Mouse (Mus musculus) intestine, embryonic 15.5 days (tissue): Measurements from ENCODE around the gene Lamb3. TPM values are rescaled to one million over a fixed set of nuclear protein-coding genes. Genes with fewer than 3 reads are reported as not detected.

Experiments
- ATAC-seq: fragments of 200-750 bp; cut with Nextera tagmentation; 2 replicates; pipeline ENCODE4 v1.8.0; 2017; ENCODE audit warnings: moderate TSS enrichment, moderate library complexity
- H3K27ac ChIP-seq: fragments of 300-500 bp; sonication (generic); 2 replicates; pipeline ENCODE4 v1.5.1; 2015; ENCODE audit warnings: mild to moderate bottlenecking, inconsistent platforms
- H3K27me3 ChIP-seq: fragments of 300-500 bp; sonication (generic); replicated peaks from 2 replicates; pipeline ENCODE4 v1.6.1; 2015; ENCODE audit warnings: inconsistent platforms
- H3K36me3 ChIP-seq: fragments of 300-500 bp; sonication (generic); 2 replicates; pipeline ENCODE4 v1.6.1; 2015; ENCODE audit warnings: inconsistent platforms
- H3K4me1 ChIP-seq: fragments of 300-500 bp; sonication (generic); replicated peaks from 2 replicates; pipeline ENCODE4 v1.6.1; 2015; ENCODE audit warnings: inconsistent platforms
- H3K4me2 ChIP-seq: fragments of 300-500 bp; sonication (generic); replicated peaks from 2 replicates; pipeline ENCODE4 v1.6.1; 2015; ENCODE audit warnings: mild to moderate bottlenecking, inconsistent platforms
- H3K4me3 ChIP-seq: fragments of 300-500 bp; sonication (generic); replicated peaks from 2 replicates; pipeline ENCODE4 v1.5.1; 2015; ENCODE audit warnings: inconsistent platforms
- H3K9ac ChIP-seq: fragments of 300-500 bp; sonication (generic); 2 replicates; pipeline ENCODE4 v1.6.1; 2015; ENCODE audit warnings: inconsistent platforms
- H3K9me3 ChIP-seq: fragments of 300-500 bp; sonication (generic); 2 replicates; pipeline ENCODE4 v1.6.1; 2016; ENCODE audit warnings: inconsistent platforms
- WGBS: fragments of 180-500 bp; shearing (Covaris S2); methylation state at CpG from one replicate; pipeline ENCODE4 v1.1.7; 2015; 5-methylcytosine and 5-hydroxymethylcytosine counted together
- polyA plus RNA-seq: library from polyadenylated mRNA; unstranded; fragments of >200 nt; fragmentation: Nextera tagmentation; extraction: Ambion mirVana; gene quantifications from 2 replicates; pipeline ENCODE4 v1.2.1, GENCODE M21; 2015

The Lamb3 gene
- polyA plus RNA-seq, 1 experiment from 2014 or later, result 3.9 TPM

DNA sequence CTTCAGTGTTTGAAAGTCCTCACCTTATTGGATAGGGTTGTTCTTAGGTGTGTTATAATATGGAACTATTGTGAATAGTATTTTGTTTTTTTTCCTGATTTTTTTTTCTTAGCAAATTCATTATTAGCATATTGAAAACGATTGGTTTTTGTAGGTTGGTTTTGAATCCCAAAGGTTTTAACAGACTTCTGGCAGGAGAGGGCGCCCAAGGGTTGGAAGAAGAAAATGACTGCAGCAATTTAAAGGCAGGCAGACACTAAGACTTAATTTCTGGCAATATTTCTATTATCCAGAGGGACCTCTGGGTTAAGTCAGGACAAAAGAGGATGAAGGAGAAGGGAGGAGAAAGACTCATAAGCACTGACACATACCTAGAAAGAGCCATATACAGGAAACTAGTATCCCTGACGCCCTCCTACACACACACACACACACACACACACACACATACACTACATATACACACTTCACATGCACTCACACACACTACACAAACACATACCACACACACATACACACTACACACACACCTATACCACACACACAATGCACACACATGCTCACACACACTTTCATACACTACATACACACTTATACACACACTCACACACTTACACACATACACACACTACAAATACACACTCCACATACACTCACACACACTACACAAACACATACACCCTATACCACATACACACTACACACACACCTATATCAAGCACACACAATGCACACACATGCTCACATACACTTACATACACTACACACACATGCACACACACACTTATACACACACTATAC, 48.2 kb downstream of the Lamb3 start:
- ATAC-seq, result peak; percentile 23; the same call in 1 of the 2 replicates
- no peaks in the 10 kb centered on the region for H3K36me3 ChIP-seq
- H3K4me3 ChIP-seq, result no peak overlapping the region
- H3K27me3 ChIP-seq, result no peaks in the 10 kb centered on the region
- no peak overlapping the region for H3K4me2 ChIP-seq
- WGBS, result 31% methylated on average over 3 of the region's 3 CpGs
- no peaks in the 10 kb centered on the region for H3K9me3 ChIP-seq
- no peak overlapping the region for H3K9ac ChIP-seq
- 0 out of 2 replicates have a peak, but pooled peaks cover 5% of the 10 kb centered on the region for H3K4me1 ChIP-seq
- no peak overlapping the region for H3K27ac ChIP-seq

DNA sequence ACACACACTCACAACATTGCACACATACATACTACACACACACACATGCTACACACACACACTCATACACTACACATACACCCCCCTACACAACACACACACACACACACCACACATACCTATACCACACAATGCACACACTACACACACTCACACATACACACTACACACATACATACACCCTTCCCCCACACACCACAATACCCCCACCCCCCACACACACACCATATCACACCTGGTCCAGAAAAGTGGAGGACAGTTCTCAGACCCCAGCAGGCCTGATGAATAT, 48.7 kb downstream of the Lamb3 start:
- H3K4me2 ChIP-seq, result no peak overlapping the region
- ATAC-seq, result 0 out of 2 replicates have a peak, but pooled peaks have one; percentile 6
- H3K9ac ChIP-seq, result no peak overlapping the region
- no peak overlapping the region for H3K27ac ChIP-seq
- no peaks in the 10 kb centered on the region for H3K27me3 ChIP-seq
- H3K36me3 ChIP-seq, result no peaks in the 10 kb centered on the region
- no peak overlapping the region for H3K4me3 ChIP-seq
- H3K4me1 ChIP-seq, result 0 out of 2 replicates have a peak, but pooled peaks cover 5% of the 10 kb centered on the region
- H3K9me3 ChIP-seq, result no peaks in the 10 kb centered on the region

DNA sequence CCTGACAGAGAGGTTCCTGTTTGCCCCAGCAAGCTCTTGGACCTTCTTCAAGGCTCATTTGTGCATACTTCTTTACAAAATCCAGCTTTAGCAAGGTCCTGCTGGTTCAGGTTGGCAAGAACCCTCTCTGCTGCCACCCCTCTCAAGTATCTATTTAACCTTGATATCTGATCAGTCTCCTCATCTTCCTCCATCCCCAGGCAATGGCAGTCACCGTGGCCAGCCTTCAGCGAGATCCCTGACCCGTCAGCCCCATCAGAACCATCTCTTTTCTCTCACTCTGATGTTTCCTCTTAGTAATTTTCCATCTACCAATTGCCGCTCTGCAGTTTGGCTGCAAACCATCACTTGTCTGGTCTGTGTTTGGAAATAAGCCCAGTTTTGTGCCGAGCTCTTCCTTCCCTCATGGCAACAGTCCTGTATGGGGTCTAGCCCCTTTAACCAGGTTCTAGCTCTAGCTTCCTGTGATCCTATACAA, 49.2 kb downstream of the Lamb3 start:
- Histone ChIP-seq H3K9me3 (no peaks in the 10 kb centered on the region), H3K36me3 (no peaks in the 10 kb centered on the region), H3K27ac (no peak overlapping the region), H3K4me2 (no peak overlapping the region), H3K4me1 (0 out of 2 replicates have a peak, but pooled peaks cover 5% of the 10 kb centered on the region), H3K9ac (no peak overlapping the region), H3K27me3 (no peaks in the 10 kb centered on the region), H3K4me3 (no peak overlapping the region)
- whole genome bisulfite sequencing, result 33% methylated on average over 5 of the region's 5 CpGs
- ATAC-seq, result no peak

DNA sequence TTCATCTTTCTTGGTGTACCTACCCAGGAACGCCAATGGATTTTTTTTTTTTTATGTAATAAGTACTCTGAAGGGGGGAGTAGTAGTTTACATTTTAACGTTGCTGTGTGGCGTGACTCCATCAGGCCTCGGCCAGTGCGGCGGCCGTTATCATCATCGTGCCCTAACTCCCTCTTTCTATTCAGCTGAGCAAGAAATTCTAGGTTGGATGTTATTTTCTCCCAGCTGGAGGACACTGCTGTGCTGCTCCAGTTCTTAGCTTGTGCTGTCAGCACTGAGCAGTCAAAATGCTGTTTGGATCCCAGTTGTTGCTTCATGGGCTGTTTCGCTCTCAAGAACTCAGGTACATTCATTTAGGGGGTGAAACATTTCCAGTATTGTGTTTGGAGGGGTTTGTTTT, 52.1 kb downstream of the Lamb3 start:
- no peak overlapping the region for H3K27ac ChIP-seq
- H3K9ac ChIP-seq, result no peak overlapping the region
- H3K4me1 ChIP-seq, result 0 out of 2 replicates have a peak, but pooled peaks cover 5% of the 10 kb centered on the region
- H3K9me3 ChIP-seq, result no peaks in the 10 kb centered on the region
- H3K36me3 ChIP-seq, result no peaks in the 10 kb centered on the region
- H3K4me3 ChIP-seq, result no peak overlapping the region
- WGBS, result 76% methylated on average over 9 of the region's 9 CpGs
- H3K27me3 ChIP-seq, result no peaks in the 10 kb centered on the region
- no peak for ATAC-seq
- no peak overlapping the region for H3K4me2 ChIP-seq

DNA sequence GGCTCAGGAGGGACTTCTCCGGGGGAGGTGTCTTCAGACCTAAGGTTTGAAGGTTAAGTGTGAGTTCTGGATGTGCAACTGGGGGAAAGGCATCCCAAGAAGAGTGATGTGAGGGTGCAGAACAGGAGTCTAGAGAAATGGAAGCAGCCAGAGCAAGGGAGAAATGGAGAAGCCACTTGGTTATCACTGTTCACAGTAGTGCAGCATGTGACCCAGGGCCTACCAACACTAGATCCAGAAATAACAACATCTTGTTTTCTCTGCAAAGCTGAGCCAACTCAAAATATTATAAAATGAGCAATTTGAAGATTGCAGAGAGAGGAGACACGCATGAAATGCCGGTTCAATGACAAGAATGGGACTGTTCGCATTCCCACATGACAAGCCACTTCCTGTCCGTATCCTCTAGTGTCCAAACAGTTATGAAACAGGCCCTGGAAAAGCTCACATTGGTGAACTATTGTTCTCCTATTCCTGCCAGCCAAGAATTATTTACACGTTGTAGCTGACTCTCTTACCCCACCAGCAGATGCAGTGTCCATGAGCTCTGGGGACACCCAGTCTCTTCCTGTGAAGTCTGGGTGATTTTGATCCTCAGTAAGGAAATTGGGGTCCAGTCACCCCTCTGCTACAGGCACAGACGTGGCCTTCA, 54.5 kb downstream of the Lamb3 start:
- Histone ChIP-seq H3K27ac (no peak overlapping the region), H3K4me2 (no peak overlapping the region)
- ATAC-seq, result no peak

DNA sequence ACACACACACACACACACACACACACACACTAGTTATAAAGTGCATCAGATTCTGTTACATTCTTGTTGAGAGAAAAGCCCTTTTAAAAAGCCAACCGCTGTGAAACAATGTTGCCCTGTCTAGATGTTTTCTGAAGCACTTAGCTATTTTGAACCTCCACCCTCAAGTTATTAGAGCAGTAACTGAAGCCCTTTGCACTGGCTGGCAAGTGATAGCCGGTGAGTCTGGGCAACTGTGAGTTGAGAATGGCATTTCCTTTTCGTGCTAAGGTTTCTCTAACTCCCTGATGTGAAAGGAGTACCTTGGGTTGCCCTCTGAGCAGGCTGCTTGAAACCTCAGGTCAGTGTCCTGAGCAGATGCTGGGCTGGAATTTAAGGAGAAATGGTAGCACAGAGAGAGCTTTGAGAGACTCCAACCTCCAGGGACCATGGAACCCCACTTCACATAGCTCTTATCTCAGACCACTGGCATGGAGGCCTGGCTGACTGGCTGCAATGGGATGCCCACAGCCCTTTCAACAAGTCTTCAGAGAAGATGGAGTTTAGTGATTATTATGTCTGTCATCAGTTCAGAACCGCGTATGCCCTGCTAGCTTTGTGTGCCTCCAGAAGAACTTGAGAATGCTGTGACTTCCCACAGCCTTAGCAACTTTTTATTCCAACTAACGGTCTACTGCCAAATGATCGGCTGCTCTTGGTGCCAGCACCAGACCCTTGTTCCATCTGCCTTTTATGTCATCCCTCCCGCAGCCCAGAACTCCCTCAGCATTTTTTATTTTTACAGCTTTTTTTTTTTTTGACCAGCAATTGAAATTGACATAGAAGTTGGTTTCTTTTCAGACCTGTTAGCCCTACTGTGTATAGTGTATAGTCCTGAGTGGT, 55.8 kb downstream of the Lamb3 start:
- Histone ChIP-seq H3K4me1 (no peaks in the 10 kb centered on the region), H3K9ac (no peak overlapping the region), H3K36me3 (no peaks in the 10 kb centered on the region), H3K4me2 (no peak overlapping the region), H3K27ac (no peak overlapping the region), H3K27me3 (no peaks in the 10 kb centered on the region), H3K4me3 (no peak overlapping the region), H3K9me3 (no peaks in the 10 kb centered on the region)
- 83% methylated on average over 8 of the region's 8 CpGs for WGBS
- ATAC-seq, result no peak

More for the DNA sequence above, 54.5 kb downstream of the Lamb3 start:
- H3K36me3 ChIP-seq, result no peaks in the 10 kb centered on the region
- H3K4me1 ChIP-seq, result no peaks in the 10 kb centered on the region
- WGBS, result 50% methylated on average over 7 of the region's 7 CpGs
- H3K4me3 ChIP-seq, result no peak overlapping the region
- H3K9me3 ChIP-seq, result no peaks in the 10 kb centered on the region
- no peaks in the 10 kb centered on the region for H3K27me3 ChIP-seq
- no peak overlapping the region for H3K9ac ChIP-seq

DNA sequence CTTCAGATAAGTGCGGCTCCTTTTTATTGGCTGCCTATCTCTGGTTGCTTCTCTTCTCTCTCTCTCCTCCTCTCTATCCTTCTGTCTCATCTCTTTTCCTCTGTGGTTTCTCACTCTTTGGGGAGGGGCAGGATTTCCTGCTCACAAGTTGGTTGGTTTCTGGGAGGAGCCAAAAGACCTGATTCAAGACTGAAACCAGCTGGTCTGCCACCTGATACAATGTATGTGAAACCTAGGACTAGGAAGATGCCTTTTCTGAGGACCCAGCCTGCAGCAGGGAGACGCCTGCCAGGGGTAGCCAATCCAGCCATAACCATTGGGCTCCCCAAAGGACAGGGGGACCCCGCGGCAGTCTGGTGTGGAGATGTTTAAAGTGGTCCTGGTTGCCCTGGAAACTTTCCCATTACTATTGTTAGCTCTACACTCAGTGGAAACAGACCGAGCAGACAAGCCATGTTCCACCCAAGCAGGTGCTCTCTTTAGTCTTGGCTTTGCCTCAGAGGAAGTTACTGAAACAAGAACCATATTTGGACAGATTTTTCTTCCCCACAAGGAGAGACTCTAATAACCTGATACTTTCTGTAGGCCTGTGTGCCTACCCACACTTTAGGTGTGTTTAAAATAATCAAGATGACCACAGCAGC, 56.6 kb downstream of the Lamb3 start, which contains the start of gene Hsd11b1:
Hsd11b1 (minus strand) TSS at position 121 of the 644 bp plus-strand sequence.
- Histone ChIP-seq H3K27ac (no peak within 1 kb of the TSS), H3K9ac (no peak within 1 kb of the TSS), H3K9me3 (no peaks in the 10 kb centered on the region), H3K36me3 (no peaks in the 10 kb centered on the region), H3K4me3 (no peak within 1 kb of the TSS), H3K27me3 (0 out of 2 replicates have a peak, but pooled peaks cover 2% of the 10 kb centered on the region), H3K4me1 (no peaks in the 10 kb centered on the region), H3K4me2 (no peak within 1 kb of the TSS)
- ATAC-seq, result no peak
- 69% methylated on average over 5 of the region's 5 CpGs for WGBS

DNA sequence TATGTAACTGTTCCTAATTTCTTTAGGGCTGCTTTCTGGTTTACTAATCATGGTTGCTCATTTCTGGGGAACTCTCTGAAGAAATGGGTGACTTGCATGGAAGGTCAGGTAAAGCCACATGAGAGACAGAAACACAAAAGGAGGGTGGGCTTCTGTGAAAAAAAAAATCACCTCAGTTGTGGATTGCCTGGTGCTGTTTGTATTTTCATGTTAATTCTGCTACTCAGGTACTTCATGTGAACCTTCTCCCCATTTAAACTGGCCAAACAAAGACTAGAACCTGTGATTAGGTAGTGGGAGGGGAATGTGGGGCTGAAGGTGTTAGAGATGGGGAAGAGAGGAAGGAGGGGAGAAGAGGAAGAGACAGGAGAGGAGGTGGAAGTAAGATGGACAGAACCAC, 58.2 kb downstream of the Lamb3 start:
- 0 out of 2 replicates have a peak, but pooled peaks cover 2% of the 10 kb centered on the region for H3K27me3 ChIP-seq
- ATAC-seq, result no peak
- H3K27ac ChIP-seq, result no peak overlapping the region
- H3K4me2 ChIP-seq, result no peak overlapping the region
- H3K4me1 ChIP-seq, result no peaks in the 10 kb centered on the region
- H3K9me3 ChIP-seq, result no peaks in the 10 kb centered on the region
- no peak overlapping the region for H3K4me3 ChIP-seq
- H3K9ac ChIP-seq, result no peak overlapping the region
- H3K36me3 ChIP-seq, result no peaks in the 10 kb centered on the region

DNA sequence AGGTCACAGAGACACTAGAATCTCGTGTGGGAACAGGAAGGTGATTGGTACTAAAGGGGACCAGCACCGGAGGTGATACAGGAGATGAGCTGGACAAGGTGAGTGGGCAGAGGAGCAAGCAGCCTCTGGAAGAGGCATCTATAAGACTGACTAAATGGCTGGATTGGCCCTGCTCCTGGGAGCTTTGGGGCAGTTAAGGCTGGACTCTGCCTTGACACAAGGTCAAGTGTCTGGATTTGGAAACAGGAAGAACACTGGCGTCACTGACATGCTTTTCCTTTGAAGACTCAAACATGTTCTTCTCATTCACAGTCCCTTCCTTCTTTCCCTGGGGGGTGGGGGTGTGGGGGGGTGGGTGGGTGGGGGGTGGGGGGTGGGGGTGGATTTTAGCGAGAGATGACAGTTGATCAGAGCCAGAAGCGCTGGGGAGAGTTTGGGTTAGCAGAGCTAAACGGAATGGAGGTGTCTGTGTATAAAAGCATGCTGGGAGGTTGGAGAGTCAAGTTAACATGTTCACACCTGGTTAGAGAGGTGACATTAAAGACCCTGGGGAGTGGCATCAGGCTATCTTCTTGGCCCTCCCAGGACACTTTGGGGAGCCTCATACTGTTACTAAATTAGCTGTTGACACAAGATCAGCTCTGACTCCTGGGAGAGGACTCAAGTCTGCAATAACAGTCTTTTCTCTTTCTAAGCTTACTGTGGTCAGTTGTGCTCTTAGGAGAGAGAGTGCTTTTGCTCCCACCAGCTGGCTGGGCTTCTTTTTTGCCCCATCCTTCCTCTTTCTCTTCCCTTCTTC, 63.7 kb downstream of the Lamb3 start:
- H3K27me3 ChIP-seq, result 0 out of 2 replicates have a peak, but pooled peaks cover 2% of the 10 kb centered on the region
- no peak overlapping the region for H3K4me3 ChIP-seq
- no peaks in the 10 kb centered on the region for H3K36me3 ChIP-seq
- ATAC-seq, result no peak
- peak overlapping the region; percentile 81 for H3K4me2 ChIP-seq
- 0 out of 2 replicates have a peak overlapping the region, but pooled peaks have one; percentile 9 for H3K27ac ChIP-seq
- WGBS, result 42% methylated on average over 6 of the region's 6 CpGs
- no peaks in the 10 kb centered on the region for H3K9me3 ChIP-seq
- H3K4me1 ChIP-seq, result peaks cover 15% of the 10 kb centered on the region; the same call in 1 of the 2 replicates
- H3K9ac ChIP-seq, result no peak overlapping the region

DNA sequence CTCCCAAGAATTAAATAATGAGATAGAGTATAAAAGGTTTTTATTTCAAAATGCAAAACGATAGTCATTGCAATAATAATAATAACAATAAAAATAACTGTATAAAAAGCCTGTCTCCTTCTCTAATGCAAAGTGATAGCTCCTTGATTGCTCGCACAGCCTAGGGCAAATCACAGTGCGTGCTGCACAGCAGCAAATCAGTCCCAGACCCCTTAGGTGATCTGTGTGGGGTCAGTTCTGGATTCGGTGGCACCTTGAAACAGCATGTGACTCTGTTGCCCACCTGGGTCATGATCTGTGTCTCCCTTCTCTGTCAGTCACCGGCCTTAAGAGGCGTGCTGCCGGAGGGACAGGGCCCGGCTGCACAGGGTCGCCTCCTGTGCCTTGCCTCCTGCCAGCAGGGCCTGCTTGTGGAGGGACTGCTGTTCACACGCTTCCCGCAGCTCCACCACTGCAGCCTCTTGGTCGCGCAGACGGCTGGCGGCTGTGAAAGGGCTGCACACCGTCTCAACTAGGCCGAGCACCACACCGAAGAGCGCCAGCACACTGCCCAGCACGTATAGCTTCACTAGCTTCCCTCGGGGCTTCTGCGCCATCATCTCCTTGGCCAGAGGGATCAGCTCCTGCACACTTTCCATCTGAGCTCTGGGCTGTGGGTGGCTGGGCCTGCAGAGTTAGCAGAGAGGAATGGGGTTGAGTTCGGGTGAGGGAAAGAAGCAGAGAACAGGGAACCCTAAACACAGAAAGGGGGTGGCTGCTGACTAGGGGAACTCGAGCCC, 64.8 kb downstream of the Lamb3 start:
- Histone ChIP-seq H3K4me3 (peak overlapping the region; percentile 43), H3K27me3 (0 out of 2 replicates have a peak, but pooled peaks cover 2% of the 10 kb centered on the region), H3K36me3 (no peaks in the 10 kb centered on the region), H3K4me1 (peaks cover 15% of the 10 kb centered on the region; the same call in 1 of the 2 replicates), H3K4me2 (peak overlapping the region; percentile 81), H3K27ac (peak overlapping the region; percentile 85), H3K9ac (peak overlapping the region; percentile 59), H3K9me3 (no peaks in the 10 kb centered on the region)
- 20% methylated on average over 24 of the region's 24 CpGs for WGBS
- peak; percentile 65 for ATAC-seq
